Mouse (Mus musculus) kidney, embryonic 15.5 days (tissue): ENCODE data around the gene Tmem219. TPM values are rescaled to one million over a fixed set of nuclear protein-coding genes. Genes with fewer than 3 reads are reported as not detected.

Source experiments
- ATAC-seq: fragments of 200-750 bp; cut with Nextera tagmentation; replicated peaks from 2 replicates; pipeline ENCODE4 v1.8.0; 2017; ENCODE audit warnings: moderate TSS enrichment; ENCODE audit not compliant: low FRiP score
- H3K27ac ChIP-seq: fragments of 300-500 bp; sonication (generic); 2 replicates; pipeline ENCODE4 v1.5.1; 2015; ENCODE audit warnings: mild to moderate bottlenecking, inconsistent platforms
- H3K27me3 ChIP-seq: fragments of 300-500 bp; sonication (generic); 2 replicates; pipeline ENCODE4 v1.6.1; 2015; ENCODE audit warnings: inconsistent platforms
- H3K36me3 ChIP-seq: fragments of 300-500 bp; sonication (generic); 2 replicates; pipeline ENCODE4 v1.6.1; 2015; ENCODE audit warnings: inconsistent platforms
- H3K4me1 ChIP-seq: fragments of 300-500 bp; sonication (generic); 2 replicates; pipeline ENCODE4 v1.6.1; 2015; ENCODE audit warnings: inconsistent platforms
- H3K4me2 ChIP-seq: fragments of 300-500 bp; sonication (generic); 2 replicates; pipeline ENCODE4 v1.6.1; 2015; ENCODE audit warnings: moderate library complexity, mild to moderate bottlenecking, inconsistent platforms
- H3K4me3 ChIP-seq: fragments of 300-500 bp; sonication (generic); replicated peaks from 2 replicates; pipeline ENCODE4 v1.5.1; 2015; ENCODE audit warnings: mild to moderate bottlenecking, inconsistent platforms
- H3K9ac ChIP-seq: fragments of 300-500 bp; sonication (generic); 2 replicates; pipeline ENCODE4 v1.6.1; 2015; ENCODE audit warnings: mild to moderate bottlenecking, inconsistent platforms
- H3K9me3 ChIP-seq: fragments of 300-500 bp; sonication (generic); replicated peaks from 2 replicates; pipeline ENCODE4 v1.6.1; 2016; ENCODE audit warnings: inconsistent platforms
- WGBS: fragments of 180-500 bp; shearing (Covaris S2); methylation state at CpG from one replicate; pipeline ENCODE4 v1.1.7; 2015; ENCODE audit warnings: mixed read lengths; 5-methylcytosine and 5-hydroxymethylcytosine counted together
- polyA plus RNA-seq: library from polyadenylated mRNA; unstranded; fragments of >200 nt; fragmentation: Nextera tagmentation; extraction: Ambion mirVana; gene quantifications from 2 replicates; pipeline ENCODE4 v1.2.1, GENCODE M21; 2015

The Tmem219 gene
- 28.5 and 31.6 TPM in 2 replicates for polyA plus RNA-seq

- no peak within 1 kb of the TSS for H3K4me2 ChIP-seq
- 50% methylated on average over 5 of the region's 5 CpGs for WGBS
- H3K36me3 ChIP-seq, result no peaks in the 10 kb centered on the region
- H3K4me3 ChIP-seq, result no peak within 1 kb of the TSS
- H3K9me3 ChIP-seq, result no peaks in the 10 kb centered on the region
- no peaks in the 10 kb centered on the region for H3K27me3 ChIP-seq
- H3K9ac ChIP-seq, result no peak within 1 kb of the TSS
- peak within 1 kb of the TSS; percentile 72 for H3K27ac ChIP-seq
- peaks cover 13% of the 10 kb centered on the region; the same call in 1 of the 2 replicates for H3K4me1 ChIP-seq
- ATAC-seq, result 0 out of 2 replicates have a peak, but pooled peaks have one; percentile 29
These were observed at the start of gene Tmem219 for GRCm38 (mm10) chr7:126922624-126923060. Gene Tmem219, minus strand, starts transcription at chr7:126922917.

- peaks cover 5% of the 10 kb centered on the region; the same call in 1 of the 2 replicates for H3K4me1 ChIP-seq
- no peaks in the 10 kb centered on the region for H3K36me3 ChIP-seq
- H3K4me2 ChIP-seq, result no peak overlapping the region
- H3K4me3 ChIP-seq, result no peak overlapping the region
- no peak overlapping the region for H3K27ac ChIP-seq
- peaks cover 22% of the 10 kb centered on the region for H3K27me3 ChIP-seq
- 66% methylated on average over 6 of the region's 6 CpGs for WGBS
- H3K9ac ChIP-seq, result no peak overlapping the region
- no peaks in the 10 kb centered on the region for H3K9me3 ChIP-seq
- ATAC-seq, result 0 out of 2 replicates have a peak, but pooled peaks have one; percentile 15
These were observed 44.6 kb upstream of the Tmem219 start for GRCm38 (mm10) chr7:126967361-126967760.

- H3K4me3 ChIP-seq, result no peak overlapping the region
- no peaks in the 10 kb centered on the region for H3K36me3 ChIP-seq
- H3K9me3 ChIP-seq, result no peaks in the 10 kb centered on the region
- no peak overlapping the region for H3K4me2 ChIP-seq
- no peak for ATAC-seq
- no peak overlapping the region for H3K27ac ChIP-seq
- no peak overlapping the region for H3K9ac ChIP-seq
- 52% methylated on average over 3 of the region's 3 CpGs for WGBS
- peaks cover 5% of the 10 kb centered on the region; the same call in 1 of the 2 replicates for H3K4me1 ChIP-seq
- peaks cover 28% of the 10 kb centered on the region for H3K27me3 ChIP-seq
These were observed 42.9 kb upstream of the Tmem219 start for GRCm38 (mm10) chr7:126965568-126965967.

- Histone ChIP-seq H3K4me1 (peaks cover 5% of the 10 kb centered on the region; the same call in 1 of the 2 replicates), H3K4me3 (no peak overlapping the region), H3K9ac (no peak overlapping the region), H3K4me2 (peak overlapping the region; percentile 27), H3K9me3 (no peaks in the 10 kb centered on the region), H3K27me3 (peaks cover 28% of the 10 kb centered on the region), H3K36me3 (no peaks in the 10 kb centered on the region), H3K27ac (no peak overlapping the region)
- ATAC-seq, result peak; percentile 66
- 25% methylated on average over 19 of the region's 19 CpGs for WGBS
These were observed 41.0 kb upstream of the Tmem219 start for GRCm38 (mm10) chr7:126963548-126964286.

GRCm38 (mm10) chr7:126961965-126962364 lies 39.2 kb upstream of the Tmem219 start:
- Histone ChIP-seq H3K4me2 (no peak overlapping the region), H3K27ac (no peak overlapping the region), H3K4me1 (peaks cover 5% of the 10 kb centered on the region; the same call in 1 of the 2 replicates), H3K9me3 (no peaks in the 10 kb centered on the region), H3K9ac (no peak overlapping the region), H3K36me3 (no peaks in the 10 kb centered on the region), H3K4me3 (no peak overlapping the region), H3K27me3 (peaks cover 28% of the 10 kb centered on the region)
- no peak for ATAC-seq
- WGBS, result 85% methylated on average over 4 of the region's 4 CpGs

GRCm38 (mm10) chr7:126961095-126961494 lies 38.4 kb upstream of the Tmem219 start:
- no peak for ATAC-seq
- Histone ChIP-seq H3K4me3 (no peak overlapping the region), H3K4me1 (peaks cover 5% of the 10 kb centered on the region; the same call in 1 of the 2 replicates), H3K27me3 (peaks cover 28% of the 10 kb centered on the region), H3K9ac (no peak overlapping the region), H3K27ac (no peak overlapping the region), H3K9me3 (no peaks in the 10 kb centered on the region), H3K36me3 (no peaks in the 10 kb centered on the region), H3K4me2 (no peak overlapping the region)
- 87% methylated on average over 5 of the region's 5 CpGs for WGBS

GRCm38 (mm10) chr7:126959780-126960179 lies 37.1 kb upstream of the Tmem219 start:
- Histone ChIP-seq H3K4me2 (no peak overlapping the region), H3K4me1 (peaks cover 5% of the 10 kb centered on the region; the same call in 1 of the 2 replicates), H3K27ac (no peak overlapping the region), H3K9me3 (no peaks in the 10 kb centered on the region), H3K27me3 (peaks cover 28% of the 10 kb centered on the region), H3K4me3 (no peak overlapping the region), H3K9ac (no peak overlapping the region), H3K36me3 (no peaks in the 10 kb centered on the region)
- WGBS, result 49% methylated on average over 9 of the region's 9 CpGs
- ATAC-seq, result no peak

- H3K27me3 ChIP-seq, result peaks cover 36% of the 10 kb centered on the region
- WGBS, result 63% methylated on average over 3 of the region's 3 CpGs
- H3K4me2 ChIP-seq, result no peak overlapping the region
- H3K9ac ChIP-seq, result no peak overlapping the region
- no peaks in the 10 kb centered on the region for H3K9me3 ChIP-seq
- peaks cover 13% of the 10 kb centered on the region for H3K4me1 ChIP-seq
- H3K4me3 ChIP-seq, result no peak overlapping the region
- no peaks in the 10 kb centered on the region for H3K36me3 ChIP-seq
- ATAC-seq, result no peak
- no peak overlapping the region for H3K27ac ChIP-seq
These were observed 32.4 kb upstream of the Tmem219 start for GRCm38 (mm10) chr7:126955125-126955524.

GRCm38 (mm10) chr7:126952646-126953045 lies 29.9 kb upstream of the Tmem219 start:
- Histone ChIP-seq H3K4me1 (peaks cover 22% of the 10 kb centered on the region), H3K4me2 (0 out of 2 replicates have a peak overlapping the region, but pooled peaks have one; percentile 1), H3K27me3 (peaks cover 39% of the 10 kb centered on the region), H3K27ac (no peak overlapping the region), H3K9ac (no peak overlapping the region), H3K36me3 (no peaks in the 10 kb centered on the region), H3K9me3 (no peaks in the 10 kb centered on the region), H3K4me3 (no peak overlapping the region)
- WGBS, result 0% methylated on average over 8 of the region's 8 CpGs
- ATAC-seq, result no peak

GRCm38 (mm10) chr7:126951741-126952140 lies 29.0 kb upstream of the Tmem219 start:
- H3K9ac ChIP-seq, result no peak overlapping the region
- no peak overlapping the region for H3K4me3 ChIP-seq
- H3K27me3 ChIP-seq, result peaks cover 39% of the 10 kb centered on the region
- no peaks in the 10 kb centered on the region for H3K9me3 ChIP-seq
- H3K4me1 ChIP-seq, result peaks cover 22% of the 10 kb centered on the region
- whole genome bisulfite sequencing, result 25% methylated on average over 4 of the region's 4 CpGs
- ATAC-seq, result no peak
- H3K27ac ChIP-seq, result no peak overlapping the region
- H3K4me2 ChIP-seq, result no peak overlapping the region
- peaks cover 7% of the 10 kb centered on the region; the same call in 1 of the 2 replicates for H3K36me3 ChIP-seq

GRCm38 (mm10) chr7:126950647-126951615 lies 28.2 kb upstream of the Tmem219 start:
- Histone ChIP-seq H3K4me2 (peak overlapping the region; percentile 100), H3K9ac (no peak overlapping the region), H3K9me3 (no peaks in the 10 kb centered on the region), H3K4me3 (peak overlapping the region; percentile 54), H3K27ac (no peak overlapping the region), H3K36me3 (peaks cover 7% of the 10 kb centered on the region), H3K4me1 (peaks cover 22% of the 10 kb centered on the region), H3K27me3 (peaks cover 39% of the 10 kb centered on the region)
- ATAC-seq, result no peak
- WGBS, result 6% methylated on average over 26 of the region's 26 CpGs
